Mouse (Mus musculus) forebrain, embryonic 11.5 days (tissue): ENCODE measurements at regions not wholly inside any gene's neighbourhood (a gene's known extent, or its start where the extent isn't known, plus 50 kb on each side); places are given as distances from the start of the nearest gene placed in this dataset.
"Not testable (repeated sequence)": the region's sequence is repeated elsewhere in the genome, so short reads cannot be mapped to it uniquely, and the experiment has no call there.

Experiments used
- ATAC-seq: fragments of 200-750 bp; cut with Nextera tagmentation; replicated peaks from 2 replicates; pipeline ENCODE4 v1.8.0; 2017; ENCODE audit warnings: moderate TSS enrichment; ENCODE audit not compliant: low FRiP score
- DNase-seq: peaks from one replicate; pipeline ENCODE4 v3.0.0-alpha.2; 2017; ENCODE audit warnings: low spot score
- H3K27ac ChIP-seq: fragments of 300-500 bp; sonication (generic); 2 replicates; pipeline ENCODE4 v1.5.1; 2014; ENCODE audit warnings: low read depth, low read length
- H3K27me3 ChIP-seq: fragments of 300-500 bp; sonication (generic); 2 replicates; pipeline ENCODE4 v1.6.1; 2014; ENCODE audit warnings: mild to moderate bottlenecking, low read length, mixed read lengths; ENCODE audit not compliant: control insufficient read depth, insufficient read depth
- H3K36me3 ChIP-seq: fragments of 300-500 bp; sonication (generic); 2 replicates; pipeline ENCODE4 v1.6.1; 2014; ENCODE audit warnings: mild to moderate bottlenecking, low read length, moderate library complexity, mixed read lengths; ENCODE audit not compliant: control insufficient read depth, insufficient read depth
- H3K4me1 ChIP-seq: fragments of 300-500 bp; sonication (generic); replicated peaks from 2 replicates; pipeline ENCODE4 v1.6.1; 2014; ENCODE audit warnings: low read length, mixed read lengths; ENCODE audit not compliant: control insufficient read depth, insufficient read depth
- H3K4me2 ChIP-seq: fragments of 300-500 bp; sonication (generic); 2 replicates; pipeline ENCODE4 v1.6.1; 2014; ENCODE audit warnings: low read depth, mild to moderate bottlenecking, low read length, moderate library complexity, mixed read lengths; ENCODE audit not compliant: severe bottlenecking
- H3K4me3 ChIP-seq: fragments of 300-500 bp; sonication (generic); 2 replicates; pipeline ENCODE4 v1.5.1; 2014; ENCODE audit warnings: low read depth, low read length
- H3K9ac ChIP-seq: fragments of 300-500 bp; sonication (generic); 2 replicates; pipeline ENCODE4 v1.6.1; 2014; ENCODE audit warnings: low read length
- H3K9me3 ChIP-seq: fragments of 300-500 bp; sonication (generic); 2 replicates; pipeline ENCODE4 v1.6.1; 2016; ENCODE audit warnings: low read length, mixed read lengths; ENCODE audit not compliant: control insufficient read depth
- WGBS: fragments of 180-500 bp; shearing (Covaris S2); extraction: QIAGEN DNeasy Blood & Tissue Kit; methylation state at CpG from one replicate; pipeline ENCODE4 v1.1.7; 2014; 5-methylcytosine and 5-hydroxymethylcytosine counted together

- not testable (repeated sequence) for H3K4me3 ChIP-seq, H3K36me3 ChIP-seq, H3K9ac ChIP-seq, DNase-seq, H3K4me2 ChIP-seq, H3K9me3 ChIP-seq, H3K27ac ChIP-seq, H3K4me1 ChIP-seq, ATAC-seq, H3K27me3 ChIP-seq
- 96% methylated on average over 16 of the region's 16 CpGs for WGBS
Measured at GRCm38 (mm10) chr1:157622156-157622555, 115.6 kb downstream of the Sec16b start.

- H3K9me3 ChIP-seq, result no peaks in the 10 kb centered on the region
- DNase-seq (no peak), ATAC-seq (no peak)
- H3K9ac ChIP-seq, result no peak overlapping the region
- H3K27me3 ChIP-seq, result no peaks in the 10 kb centered on the region
- no peak overlapping the region for H3K4me3 ChIP-seq
- no peaks in the 10 kb centered on the region for H3K4me1 ChIP-seq
- 83% methylated on average over 3 of the region's 3 CpGs for WGBS
- no peaks in the 10 kb centered on the region for H3K36me3 ChIP-seq
- H3K27ac ChIP-seq, result no peak overlapping the region
- no peak overlapping the region for H3K4me2 ChIP-seq
Measured at GRCm38 (mm10) chr1:157632586-157632985, 126.1 kb downstream of the Sec16b start.

GRCm38 (mm10) chr1:157633470-157633869, 126.9 kb downstream of the Sec16b start:
- ATAC-seq (no peak), DNase-seq (no peak)
- Histone ChIP-seq H3K27ac (no peak overlapping the region), H3K4me1 (no peaks in the 10 kb centered on the region), H3K4me3 (no peak overlapping the region), H3K4me2 (no peak overlapping the region), H3K9ac (no peak overlapping the region), H3K27me3 (no peaks in the 10 kb centered on the region), H3K36me3 (no peaks in the 10 kb centered on the region), H3K9me3 (no peaks in the 10 kb centered on the region)
- 92% methylated on average over 6 of the region's 6 CpGs for WGBS

- Histone ChIP-seq H3K36me3 (no peaks in the 10 kb centered on the region), H3K9me3 (no peaks in the 10 kb centered on the region), H3K27ac (no peak overlapping the region), H3K9ac (no peak overlapping the region), H3K4me1 (no peaks in the 10 kb centered on the region), H3K4me2 (no peak overlapping the region), H3K4me3 (no peak overlapping the region), H3K27me3 (no peaks in the 10 kb centered on the region)
- ATAC-seq (no peak), DNase-seq (no peak)
- WGBS, result 92% methylated on average over 6 of the region's 6 CpGs
Measured at GRCm38 (mm10) chr1:157635776-157636175, 129.2 kb downstream of the Sec16b start.

- H3K9me3 ChIP-seq, result no peaks in the 10 kb centered on the region
- ATAC-seq (no peak), DNase-seq (no peak)
- 88% methylated on average over 6 of the region's 6 CpGs for WGBS
- H3K4me2 ChIP-seq, result no peak overlapping the region
- H3K4me3 ChIP-seq, result no peak overlapping the region
- no peaks in the 10 kb centered on the region for H3K36me3 ChIP-seq
- H3K27me3 ChIP-seq, result no peaks in the 10 kb centered on the region
- no peak overlapping the region for H3K27ac ChIP-seq
- H3K4me1 ChIP-seq, result no peaks in the 10 kb centered on the region
- H3K9ac ChIP-seq, result no peak overlapping the region
Measured at GRCm38 (mm10) chr1:157643524-157643923, 137.0 kb downstream of the Sec16b start.

DNA sequence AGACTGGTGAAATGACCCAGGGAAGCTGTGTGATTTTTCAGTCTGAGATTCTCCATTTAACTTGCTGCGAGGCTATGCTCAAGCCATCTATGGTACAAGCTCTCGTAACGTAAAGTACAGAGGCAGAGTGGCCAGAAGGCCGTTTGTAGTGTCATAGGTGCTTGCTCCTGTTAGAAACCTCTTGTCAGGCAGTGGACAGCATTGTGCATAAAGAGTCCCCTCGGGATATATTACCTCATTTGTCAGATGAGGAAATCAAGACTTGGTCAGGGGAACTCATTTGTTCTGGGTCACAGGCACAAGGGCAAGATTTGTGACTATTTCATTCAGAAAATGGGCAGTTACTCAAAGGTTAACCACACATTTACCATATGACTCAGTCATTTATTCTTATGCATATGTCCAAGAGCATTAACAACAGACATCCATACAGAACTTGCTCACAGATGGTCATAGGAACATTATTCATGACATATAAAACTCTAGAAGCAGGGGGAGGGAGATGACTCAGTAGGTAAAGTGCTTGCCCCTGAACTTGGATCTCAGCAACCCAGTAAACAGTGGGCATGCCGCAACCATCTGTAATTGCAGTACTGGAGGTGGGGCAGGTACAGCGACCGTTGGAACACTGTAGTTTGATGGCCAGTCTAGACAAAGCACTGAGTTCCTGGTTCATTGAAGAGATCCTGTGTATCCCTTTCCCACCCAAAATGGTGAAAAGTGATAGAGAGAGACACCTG, 139.3 kb downstream of the Sec16b start:
- Histone ChIP-seq H3K9ac (no peak overlapping the region), H3K27me3 (no peaks in the 10 kb centered on the region), H3K36me3 (no peaks in the 10 kb centered on the region), H3K4me3 (no peak overlapping the region), H3K9me3 (no peaks in the 10 kb centered on the region), H3K4me1 (no peaks in the 10 kb centered on the region), H3K27ac (no peak overlapping the region), H3K4me2 (no peak overlapping the region)
- ATAC-seq, result no peak
- 91% methylated on average over 8 of the region's 8 CpGs for WGBS
- DNase-seq, result no peak

GRCm38 (mm10) chr1:157655446-157655845, 148.9 kb downstream of the Sec16b start:
- H3K27me3 ChIP-seq, result no peaks in the 10 kb centered on the region
- no peaks in the 10 kb centered on the region for H3K4me1 ChIP-seq
- 69% methylated on average over 4 of the region's 4 CpGs for WGBS
- no peaks in the 10 kb centered on the region for H3K36me3 ChIP-seq
- no peak overlapping the region for H3K27ac ChIP-seq
- no peak overlapping the region for H3K4me2 ChIP-seq
- DNase-seq (no peak), ATAC-seq (no peak)
- no peak overlapping the region for H3K4me3 ChIP-seq
- no peak overlapping the region for H3K9ac ChIP-seq
- no peaks in the 10 kb centered on the region for H3K9me3 ChIP-seq

- 92% methylated on average over 6 of the region's 6 CpGs for WGBS
- H3K9ac ChIP-seq, result no peak overlapping the region
- H3K9me3 ChIP-seq, result no peaks in the 10 kb centered on the region
- ATAC-seq (no peak), DNase-seq (no peak)
- no peak overlapping the region for H3K27ac ChIP-seq
- H3K4me1 ChIP-seq, result no peaks in the 10 kb centered on the region
- H3K4me2 ChIP-seq, result no peak overlapping the region
- no peaks in the 10 kb centered on the region for H3K27me3 ChIP-seq
- no peak overlapping the region for H3K4me3 ChIP-seq
- no peaks in the 10 kb centered on the region for H3K36me3 ChIP-seq
Measured at GRCm38 (mm10) chr1:157669626-157670025, 163.1 kb downstream of the Sec16b start.

- no peak overlapping the region for H3K4me2 ChIP-seq
- H3K27ac ChIP-seq, result no peak overlapping the region
- H3K36me3 ChIP-seq, result no peaks in the 10 kb centered on the region
- H3K9me3 ChIP-seq, result no peaks in the 10 kb centered on the region
- no peak overlapping the region for H3K9ac ChIP-seq
- H3K4me3 ChIP-seq, result no peak overlapping the region
- ATAC-seq, result no peak
- H3K27me3 ChIP-seq, result no peaks in the 10 kb centered on the region
- no peak for DNase-seq
- WGBS, result 78% methylated on average over 7 of the region's 7 CpGs
- H3K4me1 ChIP-seq, result no peaks in the 10 kb centered on the region
Measured at GRCm38 (mm10) chr1:157684356-157684755, 177.8 kb downstream of the Sec16b start.
